Mouse (Mus musculus) kidney, postnatal 0 days (tissue): ENCODE data around the gene Ccdc134. TPM values are rescaled to one million over a fixed set of nuclear protein-coding genes. Genes with fewer than 3 reads are reported as not detected.
"Not testable (repeated sequence)": the region's sequence is repeated elsewhere in the genome, so short reads cannot be mapped to it uniquely, and the experiment has no call there.

Source experiments
- ATAC-seq: fragments of 200-750 bp; cut with Nextera tagmentation; replicated peaks from 2 replicates; pipeline ENCODE4 v1.8.0; 2017; ENCODE audit warnings: low read depth, moderate number of reproducible peaks, moderate TSS enrichment, moderate library complexity; ENCODE audit not compliant: low FRiP score
- DNase-seq: peaks from one replicate; pipeline ENCODE4 v3.0.0-alpha.2; 2016; ENCODE audit warnings: low spot score
- H3K27ac ChIP-seq: fragments of 300-500 bp; sonication (generic); 2 replicates; pipeline ENCODE4 v1.5.1; 2014; ENCODE audit warnings: mild to moderate bottlenecking
- H3K27me3 ChIP-seq: fragments of 300-500 bp; sonication (generic); 2 replicates; pipeline ENCODE4 v1.6.1; 2014; ENCODE audit warnings: low read length, mixed read lengths; ENCODE audit not compliant: insufficient read depth
- H3K36me3 ChIP-seq: fragments of 300-500 bp; sonication (generic); 2 replicates; pipeline ENCODE4 v1.6.1; 2014; ENCODE audit warnings: low read length, mixed read lengths; ENCODE audit not compliant: insufficient read depth
- H3K4me1 ChIP-seq: fragments of 300-500 bp; sonication (generic); replicated peaks from 2 replicates; pipeline ENCODE4 v1.6.1; 2014; ENCODE audit warnings: antibody characterized with exemption, low read length, mixed read lengths; ENCODE audit not compliant: insufficient read depth
- H3K4me2 ChIP-seq: fragments of 300-500 bp; sonication (generic); 2 replicates; pipeline ENCODE4 v1.6.1; 2014; ENCODE audit warnings: mild to moderate bottlenecking, low read length, moderate library complexity, mixed read lengths
- H3K4me3 ChIP-seq: fragments of 300-500 bp; sonication (generic); replicated peaks from 2 replicates; pipeline ENCODE4 v1.5.1; 2014; ENCODE audit warnings: low read depth, low read length
- H3K9ac ChIP-seq: fragments of 300-500 bp; sonication (generic); 2 replicates; pipeline ENCODE4 v1.6.1; 2014; ENCODE audit warnings: low read depth, low read length
- H3K9me3 ChIP-seq: fragments of 300-500 bp; sonication (generic); replicated peaks from 2 replicates; pipeline ENCODE4 v1.6.1; 2016; ENCODE audit warnings: low read length, inconsistent platforms, mixed read lengths
- CTCF ChIP-seq: IDR thresholded peaks from 2 replicates; pipeline ENCODE4 v1.5.1; 2016; ENCODE audit warnings: antibody characterized with exemption, low read depth, mild to moderate bottlenecking, moderate library complexity
- WGBS: fragments of 180-500 bp; shearing (Covaris S2); extraction: QIAGEN DNeasy Blood & Tissue Kit; methylation state at CpG from one replicate; pipeline ENCODE4 v1.1.7; 2014; 5-methylcytosine and 5-hydroxymethylcytosine counted together
- polyA plus RNA-seq: library from polyadenylated mRNA; unstranded; fragments of >200 nt; fragmentation: Nextera tagmentation; extraction: Ambion mirVana; gene quantifications from 2 replicates; pipeline ENCODE4 v1.2.1, GENCODE M21; 2015

Ccdc134 gene
- polyA plus RNA-seq, 1 experiment from 2014 or later = 10.7 TPM

DNA sequence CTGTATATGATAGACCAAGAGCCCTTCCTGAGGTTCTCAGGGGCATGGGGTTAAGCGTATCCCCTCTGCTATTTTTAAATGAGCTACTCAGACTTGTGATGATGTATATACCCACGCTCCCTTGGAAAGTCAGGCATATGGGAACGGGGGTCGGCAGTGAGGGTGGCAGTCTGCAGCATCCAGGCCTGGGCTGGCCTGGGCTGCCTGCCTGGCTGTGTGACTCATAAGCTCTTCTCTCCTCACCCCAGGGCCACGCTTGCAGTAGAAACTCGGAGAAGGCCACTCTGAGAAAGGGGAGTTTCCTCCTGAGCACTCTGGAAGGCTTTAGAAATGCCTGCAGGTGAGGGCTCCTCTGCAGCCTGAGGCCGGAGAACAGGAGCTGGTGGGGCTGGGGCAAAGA lies 36.7 kb upstream of the Ccdc134 start:
- ATAC-seq (no peak), DNase-seq (no peak)
- no peak for TF ChIP-seq CTCF
- Histone ChIP-seq H3K4me1 (no peaks in the 10 kb centered on the region), H3K4me3 (no peak overlapping the region), H3K36me3 (no peaks in the 10 kb centered on the region), H3K27ac (no peak overlapping the region), H3K4me2 (no peak overlapping the region), H3K27me3 (no peaks in the 10 kb centered on the region), H3K9ac (no peak overlapping the region), H3K9me3 (no peaks in the 10 kb centered on the region)
- 82% methylated on average over 7 of the region's 7 CpGs for WGBS

DNA sequence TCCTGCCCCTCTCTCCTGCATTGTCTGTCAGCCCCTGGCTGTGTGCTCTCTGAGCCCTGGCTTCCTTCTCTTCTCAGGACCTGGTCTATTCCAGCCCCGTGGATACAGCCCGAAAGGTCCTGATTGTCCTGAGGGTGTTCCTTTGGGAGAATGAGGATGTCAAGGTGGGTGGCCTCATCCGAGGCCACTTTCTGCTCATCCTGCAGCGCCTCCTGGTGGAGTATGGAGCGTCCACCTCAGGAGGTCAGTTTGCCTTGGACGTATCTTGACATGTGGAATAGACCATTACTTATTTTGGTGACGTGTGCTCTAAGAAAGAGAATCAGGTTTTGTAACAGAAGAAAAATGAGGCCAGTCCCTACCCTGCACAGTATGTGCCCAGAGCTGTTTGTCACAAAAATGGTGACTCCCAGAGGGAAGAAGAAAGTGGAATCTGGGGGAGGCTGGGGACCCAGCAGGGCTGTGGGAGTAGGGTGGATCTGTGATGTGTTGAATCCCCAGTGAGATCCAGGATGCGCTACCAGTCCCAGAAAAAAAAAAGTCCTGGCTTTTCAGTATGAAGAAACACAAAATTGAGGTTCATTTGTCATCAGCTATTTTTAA lies 20.7 kb upstream of the Ccdc134 start:
- no peak overlapping the region for H3K27ac ChIP-seq
- no peak overlapping the region for H3K4me3 ChIP-seq
- no peaks in the 10 kb centered on the region for H3K9me3 ChIP-seq
- H3K27me3 ChIP-seq = no peaks in the 10 kb centered on the region
- peak; percentile 78 for TF ChIP-seq CTCF
- DNase-seq = peak; percentile 67
- no peak overlapping the region for H3K4me2 ChIP-seq
- H3K4me1 ChIP-seq = no peaks in the 10 kb centered on the region
- no peak overlapping the region for H3K9ac ChIP-seq
- no peaks in the 10 kb centered on the region for H3K36me3 ChIP-seq
- 9% methylated on average over 8 of the region's 8 CpGs for WGBS
- 0 out of 2 replicates have a peak, but pooled peaks have one; percentile 21 for ATAC-seq

DNA sequence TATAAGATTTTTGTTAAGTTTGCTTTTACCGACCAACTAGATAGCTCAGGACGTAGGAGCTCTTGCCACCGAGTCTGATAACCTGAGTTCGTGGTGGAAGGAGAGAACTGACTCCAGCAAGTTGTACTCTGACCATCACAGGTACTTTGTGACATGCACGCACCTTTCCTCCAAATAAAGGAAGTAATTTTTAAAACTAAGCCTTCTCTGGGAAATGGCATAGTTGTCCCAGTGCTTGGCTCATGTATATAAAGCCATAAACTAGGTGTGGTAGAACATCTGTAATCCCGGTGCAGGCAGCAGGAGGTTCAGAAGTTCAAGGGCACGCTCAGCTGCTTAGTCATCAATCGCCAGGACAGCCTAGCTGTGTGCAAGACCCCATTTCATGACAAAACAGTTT lies 7.2 kb upstream of the Ccdc134 start:
- H3K27ac ChIP-seq = no peak overlapping the region
- DNase-seq (no peak), ATAC-seq (no peak)
- no peaks in the 10 kb centered on the region for H3K27me3 ChIP-seq
- H3K4me2 ChIP-seq = no peak overlapping the region
- H3K4me1 ChIP-seq = no peaks in the 10 kb centered on the region
- no peak overlapping the region for H3K4me3 ChIP-seq
- TF ChIP-seq CTCF = no peak
- 77% methylated on average over 8 of the region's 8 CpGs for WGBS
- no peaks in the 10 kb centered on the region for H3K36me3 ChIP-seq
- H3K9ac ChIP-seq = no peak overlapping the region
- H3K9me3 ChIP-seq = no peaks in the 10 kb centered on the region

DNA sequence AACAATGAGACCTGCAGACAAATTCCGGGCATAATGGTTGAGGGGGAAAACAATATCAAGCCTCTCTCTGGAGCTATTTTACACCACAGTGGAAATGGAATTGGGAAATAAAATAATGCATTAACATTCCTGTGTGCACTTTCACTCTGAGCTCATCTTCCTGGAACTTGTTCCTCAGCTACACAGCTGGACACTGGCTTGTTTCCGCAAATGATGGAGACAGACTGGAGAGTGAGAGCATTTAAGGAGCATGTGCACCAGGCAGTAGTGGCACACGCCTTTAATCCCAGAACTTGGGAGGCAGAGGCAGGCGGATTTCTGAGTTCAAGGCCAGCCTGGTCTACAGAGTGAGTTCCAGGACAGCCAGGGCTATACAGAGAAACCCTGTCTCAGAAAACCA lies 1.0 kb upstream of the Ccdc134 start:
- WGBS = 85% methylated on average over 4 of the region's 4 CpGs
- not testable (repeated sequence) for ATAC-seq, H3K9me3 ChIP-seq, H3K4me3 ChIP-seq, H3K4me2 ChIP-seq, H3K36me3 ChIP-seq, H3K9ac ChIP-seq, DNase-seq, H3K27me3 ChIP-seq, H3K4me1 ChIP-seq, H3K27ac ChIP-seq

DNA sequence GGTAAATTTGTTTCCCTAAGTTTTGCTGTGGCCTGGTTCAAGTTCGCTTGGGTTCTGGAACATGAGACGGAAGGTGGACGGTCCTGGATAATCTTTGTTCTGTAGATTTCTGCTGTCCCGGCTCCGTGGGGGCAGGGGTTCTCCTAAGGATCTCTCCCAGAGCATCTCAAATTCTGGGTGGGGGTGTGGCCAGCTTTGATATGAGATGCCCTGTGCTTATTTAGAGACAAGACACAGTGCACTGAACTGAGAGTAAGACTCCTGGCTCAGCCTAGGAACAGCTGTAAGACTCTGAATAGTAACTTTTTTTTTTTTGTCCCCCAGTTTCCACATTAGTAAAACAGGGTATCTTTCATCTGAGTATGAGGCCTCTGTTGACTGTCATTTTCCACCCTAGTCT lies 676 bp downstream of the Ccdc134 start:
- H3K27ac ChIP-seq = no peak overlapping the region; the same call in 1 of the 2 replicates
- H3K4me2 ChIP-seq = peak overlapping the region; percentile 82
- no peaks in the 10 kb centered on the region; the same call in 1 of the 2 replicates for H3K4me1 ChIP-seq
- ATAC-seq = no peak
- peak; percentile 44 for DNase-seq
- no peaks in the 10 kb centered on the region for H3K27me3 ChIP-seq
- H3K9ac ChIP-seq = peak overlapping the region; percentile 58
- no peak for TF ChIP-seq CTCF
- H3K4me3 ChIP-seq = peak overlapping the region; percentile 71
- 0% methylated on average over 5 of the region's 5 CpGs for WGBS
- no peaks in the 10 kb centered on the region for H3K9me3 ChIP-seq
- H3K36me3 ChIP-seq = no peaks in the 10 kb centered on the region

DNA sequence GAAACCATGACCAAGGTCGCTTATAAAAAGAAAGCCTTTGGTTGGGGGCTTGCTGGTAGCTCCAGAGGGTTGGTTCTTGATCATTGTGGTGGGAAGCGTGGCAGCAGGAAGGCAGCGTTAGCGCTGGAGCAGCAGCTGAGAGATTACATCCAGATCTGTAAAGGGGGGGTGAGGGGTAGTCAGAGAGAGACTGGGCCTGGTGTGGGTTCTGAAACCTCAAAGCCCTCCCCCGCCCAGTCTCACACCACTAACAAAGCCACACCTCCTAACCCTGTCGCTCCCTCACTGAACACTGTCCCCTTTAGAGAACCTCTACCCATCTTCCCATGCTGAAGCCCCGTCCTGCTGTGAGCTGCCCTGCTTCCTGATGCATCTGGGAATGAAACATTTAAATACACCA lies 2.9 kb downstream of the Ccdc134 start:
- H3K4me1 ChIP-seq = no peaks in the 10 kb centered on the region; the same call in 1 of the 2 replicates
- H3K4me3 ChIP-seq = no peak overlapping the region
- H3K9me3 ChIP-seq = no peaks in the 10 kb centered on the region
- no peak overlapping the region for H3K4me2 ChIP-seq
- H3K9ac ChIP-seq = no peak overlapping the region
- DNase-seq = no peak
- H3K27ac ChIP-seq = no peak overlapping the region
- ATAC-seq = no peak
- H3K27me3 ChIP-seq = no peaks in the 10 kb centered on the region
- no peaks in the 10 kb centered on the region for H3K36me3 ChIP-seq
- WGBS = 75% methylated on average over 7 of the region's 7 CpGs
- no peak for TF ChIP-seq CTCF

DNA sequence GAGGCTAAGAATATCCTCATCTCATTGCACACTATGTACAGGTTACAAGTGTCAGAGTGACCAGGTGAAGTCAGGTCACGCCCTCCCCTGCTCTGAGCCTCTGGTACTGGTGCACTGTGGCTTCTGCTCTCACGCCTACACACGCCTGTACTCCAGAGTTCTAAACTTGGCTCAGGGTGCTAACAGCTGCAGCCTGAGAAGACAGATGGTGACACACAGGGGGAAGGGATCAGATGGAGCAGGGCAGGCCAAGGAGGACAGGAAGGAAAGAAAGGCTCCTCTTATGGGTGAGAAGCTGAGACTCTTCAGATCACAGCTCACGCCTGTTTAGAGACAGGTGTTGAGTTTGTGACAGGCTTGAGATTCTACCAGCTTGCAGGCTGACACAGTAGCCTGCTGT lies 7.7 kb downstream of the Ccdc134 start:
- Histone ChIP-seq H3K4me2 (no peak overlapping the region), H3K4me3 (no peak overlapping the region), H3K4me1 (no peaks in the 10 kb centered on the region), H3K27ac (no peak overlapping the region), H3K9ac (no peak overlapping the region), H3K36me3 (no peaks in the 10 kb centered on the region), H3K9me3 (no peaks in the 10 kb centered on the region), H3K27me3 (no peaks in the 10 kb centered on the region)
- ATAC-seq (no peak), DNase-seq (no peak)
- WGBS = 79% methylated on average over 4 of the region's 4 CpGs
- TF ChIP-seq CTCF = no peak
